Mouse (Mus musculus) heart, embryonic 15.5 days (tissue): ENCODE results near the gene Trim27. TPM values are rescaled to one million over a fixed set of nuclear protein-coding genes. Genes with fewer than 3 reads are reported as not detected.

Source experiments
- ATAC-seq: fragments of 200-750 bp; cut with Nextera tagmentation; replicated peaks from 2 replicates; pipeline ENCODE4 v1.8.0; 2017; ENCODE audit warnings: low read depth, moderate TSS enrichment; ENCODE audit not compliant: insufficient number of reproducible peaks, insufficient read depth, low FRiP score
- H3K27ac ChIP-seq: fragments of 300-500 bp; sonication (generic); 2 replicates; pipeline ENCODE4 v1.5.1; 2015; ENCODE audit warnings: mild to moderate bottlenecking, inconsistent platforms
- H3K27me3 ChIP-seq: fragments of 300-500 bp; sonication (generic); 2 replicates; pipeline ENCODE4 v1.6.1; 2015; ENCODE audit warnings: inconsistent platforms
- H3K36me3 ChIP-seq: fragments of 300-500 bp; sonication (generic); 2 replicates; pipeline ENCODE4 v1.6.1; 2015; ENCODE audit warnings: mild to moderate bottlenecking, inconsistent platforms
- H3K4me1 ChIP-seq: fragments of 300-500 bp; sonication (generic); replicated peaks from 2 replicates; pipeline ENCODE4 v1.6.1; 2015; ENCODE audit warnings: inconsistent platforms
- H3K4me2 ChIP-seq: fragments of 300-500 bp; sonication (generic); 2 replicates; pipeline ENCODE4 v1.6.1; 2015; ENCODE audit warnings: inconsistent platforms, mild to moderate bottlenecking, moderate library complexity
- H3K4me3 ChIP-seq: fragments of 300-500 bp; sonication (generic); 2 replicates; pipeline ENCODE4 v1.5.1; 2015; ENCODE audit warnings: mild to moderate bottlenecking, inconsistent platforms
- H3K9ac ChIP-seq: fragments of 300-500 bp; sonication (generic); 2 replicates; pipeline ENCODE4 v1.6.1; 2015; ENCODE audit warnings: mild to moderate bottlenecking, inconsistent platforms
- H3K9me3 ChIP-seq: fragments of 300-500 bp; sonication (generic); replicated peaks from 2 replicates; pipeline ENCODE4 v1.6.1; 2016; ENCODE audit warnings: inconsistent platforms
- WGBS: fragments of 180-500 bp; shearing (Covaris S2); methylation state at CpG from one replicate; pipeline ENCODE4 v1.1.7; 2015; ENCODE audit warnings: mixed read lengths; 5-methylcytosine and 5-hydroxymethylcytosine counted together
- polyA plus RNA-seq: library from polyadenylated mRNA; unstranded; fragments of >200 nt; fragmentation: Nextera tagmentation; extraction: Ambion mirVana; gene quantifications from 2 replicates; pipeline ENCODE4 v1.2.1, GENCODE M21; 2015

Trim27 gene
- polyA plus RNA-seq, 1 experiment from 2014 or later = 61.4 TPM

GRCm38 (mm10) chr13:21173072-21173471, 6.2 kb upstream of the Trim27 start:
- no peaks in the 10 kb centered on the region for H3K36me3 ChIP-seq
- no peaks in the 10 kb centered on the region for H3K27me3 ChIP-seq
- 1% methylated on average over 11 of the region's 11 CpGs for WGBS
- peak overlapping the region; percentile 75 for H3K4me2 ChIP-seq
- 0 out of 2 replicates have a peak, but pooled peaks have one; percentile 48 for ATAC-seq
- peak overlapping the region; percentile 56 for H3K4me3 ChIP-seq
- H3K9me3 ChIP-seq = no peaks in the 10 kb centered on the region
- H3K27ac ChIP-seq = peak overlapping the region; percentile 64
- H3K9ac ChIP-seq = peak overlapping the region; percentile 48
- peaks cover 17% of the 10 kb centered on the region for H3K4me1 ChIP-seq

DNA sequence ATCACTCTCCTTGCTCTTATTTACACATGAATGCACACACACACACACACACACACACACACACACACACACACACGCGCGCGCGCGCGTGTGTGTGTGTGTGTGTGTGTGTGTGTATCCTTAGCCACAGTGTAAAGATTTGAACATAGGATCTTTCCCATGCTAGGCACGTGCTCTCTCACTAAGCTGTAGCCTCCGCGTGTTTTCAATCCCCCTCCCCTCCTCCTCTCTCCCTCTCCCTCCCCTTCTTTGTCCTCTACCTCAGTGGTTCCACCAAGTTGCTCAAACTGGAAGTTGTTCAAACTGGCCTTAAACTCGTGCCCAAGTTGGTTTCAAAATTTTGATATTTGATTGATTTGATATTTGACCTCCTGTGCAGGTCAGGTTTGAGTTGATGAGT, 2.5 kb upstream of the Trim27 start:
- H3K4me3 ChIP-seq = no peak overlapping the region
- no peak for ATAC-seq
- 75% methylated on average over 11 of the region's 11 CpGs for WGBS

DNA sequence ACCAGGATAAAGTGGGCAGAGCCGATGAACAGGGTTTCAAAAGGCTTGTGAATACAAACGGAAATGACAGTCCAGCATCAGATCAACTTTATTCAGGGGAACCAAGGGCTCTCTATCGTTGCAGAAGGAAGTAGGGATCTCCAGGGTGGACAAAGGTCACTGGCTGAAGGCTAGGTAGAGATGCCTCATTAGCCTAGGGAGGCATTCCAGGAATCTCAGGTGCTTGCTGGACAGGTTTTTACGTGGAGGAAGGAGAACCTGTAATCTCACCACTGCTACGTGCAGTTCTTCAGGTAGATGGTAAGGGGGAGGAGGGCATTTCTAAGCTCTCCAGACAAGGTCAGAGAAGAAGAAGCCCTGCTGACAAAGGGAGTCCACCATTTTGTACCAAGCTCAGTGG, 1.6 kb upstream of the Trim27 start:
- no peak overlapping the region for H3K4me3 ChIP-seq
- H3K4me2 ChIP-seq = no peak overlapping the region
- no peak for ATAC-seq
- no peaks in the 10 kb centered on the region for H3K27me3 ChIP-seq
- WGBS = 63% methylated on average over 5 of the region's 5 CpGs
- no peaks in the 10 kb centered on the region for H3K9me3 ChIP-seq
- peaks cover 25% of the 10 kb centered on the region for H3K4me1 ChIP-seq
- no peak overlapping the region for H3K27ac ChIP-seq
- H3K9ac ChIP-seq = no peak overlapping the region
- H3K36me3 ChIP-seq = peaks cover 5% of the 10 kb centered on the region; the same call in 1 of the 2 replicates

More for the DNA sequence above, 2.5 kb upstream of the Trim27 start:
- Histone ChIP-seq H3K27me3 (no peaks in the 10 kb centered on the region), H3K9me3 (no peaks in the 10 kb centered on the region), H3K9ac (no peak overlapping the region), H3K4me2 (no peak overlapping the region), H3K36me3 (no peaks in the 10 kb centered on the region), H3K4me1 (peaks cover 20% of the 10 kb centered on the region), H3K27ac (no peak overlapping the region)

GRCm38 (mm10) chr13:21178364-21178763, 881 bp upstream of the Trim27 start:
- Histone ChIP-seq H3K27ac (no peak overlapping the region), H3K4me2 (peak overlapping the region; percentile 88; the same call in 1 of the 2 replicates), H3K9ac (no peak overlapping the region), H3K4me1 (peaks cover 24% of the 10 kb centered on the region), H3K27me3 (no peaks in the 10 kb centered on the region), H3K4me3 (no peak overlapping the region; the same call in 1 of the 2 replicates), H3K36me3 (peaks cover 12% of the 10 kb centered on the region), H3K9me3 (no peaks in the 10 kb centered on the region)
- WGBS = 79% methylated on average over 5 of the region's 5 CpGs
- ATAC-seq = no peak

- H3K36me3 ChIP-seq = peaks cover 28% of the 10 kb centered on the region
- H3K4me3 ChIP-seq = peak overlapping the region; percentile 86
- no peaks in the 10 kb centered on the region for H3K9me3 ChIP-seq
- H3K27ac ChIP-seq = peak overlapping the region; percentile 97
- peak overlapping the region; percentile 92 for H3K9ac ChIP-seq
- peaks cover 28% of the 10 kb centered on the region for H3K4me1 ChIP-seq
- no peaks in the 10 kb centered on the region for H3K27me3 ChIP-seq
- WGBS = under 1% methylated on average over 80 of the region's 80 CpGs
- peak overlapping the region; percentile 88 for H3K4me2 ChIP-seq
- ATAC-seq = peak; percentile 95
Measured at GRCm38 (mm10) chr13:21179724-21180550, 692 bp downstream of the Trim27 start.

DNA sequence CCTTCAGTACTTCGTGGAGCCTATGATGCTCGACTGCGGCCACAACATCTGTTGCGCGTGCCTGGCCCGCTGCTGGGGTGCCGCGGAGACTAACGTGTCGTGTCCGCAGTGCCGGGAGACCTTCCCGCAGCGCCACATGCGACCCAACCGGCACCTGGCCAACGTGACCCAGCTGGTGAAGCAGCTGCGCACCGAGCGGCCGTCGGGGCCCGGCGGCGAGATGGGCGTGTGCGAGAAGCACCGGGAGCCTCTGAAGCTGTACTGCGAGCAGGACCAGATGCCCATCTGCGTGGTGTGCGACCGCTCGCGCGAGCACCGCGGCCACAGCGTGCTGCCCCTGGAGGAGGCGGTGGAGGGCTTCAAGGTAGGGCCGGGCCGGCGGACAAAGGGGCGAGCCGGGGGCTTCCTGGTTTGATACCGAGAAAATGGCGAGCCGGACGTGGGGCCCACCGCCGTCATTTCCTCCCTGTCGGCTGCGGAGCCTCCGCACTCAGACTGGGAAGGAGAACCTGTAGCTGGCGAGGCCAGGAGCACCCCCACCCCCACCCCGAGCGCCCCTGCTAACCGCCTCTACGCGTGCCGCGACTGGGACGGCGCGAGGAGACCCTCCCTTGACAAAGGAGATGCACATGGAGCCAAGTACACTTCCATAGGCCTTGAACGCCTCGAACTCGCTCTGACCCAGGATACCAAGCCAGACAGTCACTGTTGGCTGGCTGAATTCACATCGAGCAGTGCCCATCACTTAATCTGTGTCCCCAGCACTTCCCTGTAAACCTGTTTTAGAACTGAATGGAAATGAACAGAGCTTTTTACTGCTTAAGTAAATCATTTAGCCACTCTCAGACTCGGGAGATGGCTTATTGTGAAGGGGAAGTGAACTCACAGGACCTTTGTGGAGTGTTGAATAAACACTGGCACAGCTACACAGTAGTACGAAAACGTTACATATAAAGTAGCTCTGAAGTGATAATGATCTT, 1.6 kb downstream of the Trim27 start:
- H3K4me1 ChIP-seq = peaks cover 31% of the 10 kb centered on the region
- peak overlapping the region; percentile 88 for H3K4me2 ChIP-seq
- no peaks in the 10 kb centered on the region for H3K9me3 ChIP-seq
- peak overlapping the region; percentile 97 for H3K27ac ChIP-seq
- peak overlapping the region; percentile 86 for H3K4me3 ChIP-seq
- peaks cover 37% of the 10 kb centered on the region for H3K36me3 ChIP-seq
- H3K27me3 ChIP-seq = no peaks in the 10 kb centered on the region
- WGBS = under 1% methylated on average over 71 of the region's 71 CpGs
- peak; percentile 41 for ATAC-seq
- H3K9ac ChIP-seq = peak overlapping the region; percentile 92

GRCm38 (mm10) chr13:21181996-21182395, 2.8 kb downstream of the Trim27 start:
- H3K27me3 ChIP-seq = no peaks in the 10 kb centered on the region
- ATAC-seq = no peak
- H3K9me3 ChIP-seq = no peaks in the 10 kb centered on the region
- H3K4me1 ChIP-seq = peaks cover 31% of the 10 kb centered on the region
- 69% methylated on average over 7 of the region's 7 CpGs for WGBS
- H3K9ac ChIP-seq = peak overlapping the region; percentile 92; the same call in 1 of the 2 replicates
- peaks cover 46% of the 10 kb centered on the region for H3K36me3 ChIP-seq
- H3K4me3 ChIP-seq = peak overlapping the region; percentile 86
- peak overlapping the region; percentile 88 for H3K4me2 ChIP-seq
- no peak overlapping the region for H3K27ac ChIP-seq

DNA sequence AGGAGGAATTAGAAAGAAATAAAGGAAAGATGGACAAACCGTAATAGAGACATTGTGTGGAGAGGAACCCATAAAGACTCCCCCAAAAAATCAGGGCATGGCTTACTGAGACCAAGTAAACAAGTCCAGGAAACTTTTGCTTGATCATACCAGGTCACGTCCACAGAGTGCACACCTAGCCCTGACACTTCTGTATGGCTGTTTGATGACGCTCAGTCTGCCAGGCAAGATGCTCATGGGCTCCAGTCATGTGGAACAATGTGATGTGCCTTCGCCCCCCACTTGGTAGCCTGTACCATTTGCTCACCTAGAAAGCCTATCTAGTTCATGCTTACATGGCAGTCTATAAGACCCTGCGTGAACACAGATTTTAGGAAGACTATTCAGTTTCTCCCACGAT, 3.8 kb downstream of the Trim27 start:
- H3K27me3 ChIP-seq = no peaks in the 10 kb centered on the region

GRCm38 (mm10) chr13:21183661-21184060, 4.4 kb downstream of the Trim27 start:
- Histone ChIP-seq H3K9ac (no peak overlapping the region), H3K36me3 (peaks cover 62% of the 10 kb centered on the region), H3K4me2 (no peak overlapping the region), H3K9me3 (no peaks in the 10 kb centered on the region), H3K4me1 (peaks cover 27% of the 10 kb centered on the region), H3K27ac (no peak overlapping the region), H3K27me3 (no peaks in the 10 kb centered on the region), H3K4me3 (no peak overlapping the region)
- 82% methylated on average over 7 of the region's 7 CpGs for WGBS
- ATAC-seq = no peak

More for the DNA sequence above, 3.8 kb downstream of the Trim27 start:
- Histone ChIP-seq H3K27ac (no peak overlapping the region), H3K4me1 (peaks cover 31% of the 10 kb centered on the region), H3K9me3 (no peaks in the 10 kb centered on the region), H3K4me3 (no peak overlapping the region), H3K9ac (no peak overlapping the region), H3K4me2 (no peak overlapping the region), H3K36me3 (peaks cover 56% of the 10 kb centered on the region)
- ATAC-seq = no peak
- WGBS = 90% methylated on average over 6 of the region's 6 CpGs

- H3K4me2 ChIP-seq = no peak overlapping the region
- H3K27me3 ChIP-seq = no peaks in the 10 kb centered on the region
- no peak overlapping the region for H3K27ac ChIP-seq
- WGBS = 73% methylated on average over 4 of the region's 4 CpGs
- no peak overlapping the region for H3K9ac ChIP-seq
- peaks cover 22% of the 10 kb centered on the region for H3K4me1 ChIP-seq
- no peak for ATAC-seq
- no peak overlapping the region for H3K4me3 ChIP-seq
- H3K36me3 ChIP-seq = peaks cover 81% of the 10 kb centered on the region
- no peaks in the 10 kb centered on the region for H3K9me3 ChIP-seq
Measured at GRCm38 (mm10) chr13:21185521-21185920, 6.3 kb downstream of the Trim27 start.
